Mouse (Mus musculus): Measurements from ENCODE around the gene Orc3. TPM values are rescaled to one million over a fixed set of nuclear protein-coding genes. Genes with fewer than 3 reads are reported as not detected.

Gene Orc3
- polyA plus RNA-seq (2014; fragmentation: Illumina TruSeq; extraction: RNeasy Lipid Tissue Mini Kit (QIAGEN cat#74804); ENCODE audit: low read depth, low replicate concordance) = 101 TPM

DNA sequence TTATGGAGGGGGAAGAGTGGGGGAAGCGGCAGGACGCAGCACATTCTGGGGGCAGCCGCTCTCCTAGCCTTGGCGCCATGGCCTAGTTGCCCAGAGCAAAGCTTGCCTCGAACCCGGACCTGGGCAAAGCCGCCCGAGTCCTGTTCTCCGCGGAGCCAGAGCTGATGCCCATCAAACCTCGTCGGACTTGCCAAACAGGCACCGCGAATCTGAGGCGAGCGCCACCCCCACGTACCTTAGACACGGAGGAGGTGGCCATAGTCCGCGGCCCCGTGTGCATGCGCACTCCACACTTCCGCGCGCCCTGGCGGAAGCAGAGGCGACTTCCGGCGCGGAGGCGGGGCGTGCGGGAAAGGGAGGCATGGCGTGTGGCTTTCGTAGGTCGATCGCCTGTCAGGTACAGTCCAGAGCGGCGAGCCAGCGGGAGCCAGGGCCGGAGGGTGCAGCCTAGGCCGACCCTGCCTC is at the start of gene Orc3, which contains the start of gene Rars2:
Gene Orc3, minus strand, starts transcription at position 315 of the 465 bp plus-strand sequence.
Gene Rars2, plus strand, starts transcription at position 328 of the 465 bp plus-strand sequence.

GRCm38 (mm10) chr4:34550748-34551097 is 64.0 kb downstream of the Orc3 start, which contains the start of gene Akirin2:
TSS of gene Akirin2 (plus strand) at chr4:34550937.

Other genes starting within 250 kb of the Orc3 start
- gene Akirin2, start 64.0 kb downstream of the Orc3 start, polyA plus RNA-seq (2014; fragmentation: Illumina TruSeq; extraction: RNeasy Lipid Tissue Mini Kit (QIAGEN cat#74804); ENCODE audit: low read depth, low replicate concordance) = 162 TPM
- gene Rars2, start within 50 bp of the Orc3 start, polyA plus RNA-seq (2014; fragmentation: Illumina TruSeq; extraction: RNeasy Lipid Tissue Mini Kit (QIAGEN cat#74804); ENCODE audit: low read depth, low replicate concordance) = 87.6 TPM
- gene Slc35a1, start 72.5 kb upstream of the Orc3 start, polyA plus RNA-seq (2014; fragmentation: Illumina TruSeq; extraction: RNeasy Lipid Tissue Mini Kit (QIAGEN cat#74804); ENCODE audit: low read depth, low replicate concordance) = 109 TPM
- gene Cfap206, start 115.3 kb upstream of the Orc3 start, polyA plus RNA-seq (2014; fragmentation: Illumina TruSeq; extraction: RNeasy Lipid Tissue Mini Kit (QIAGEN cat#74804); ENCODE audit: low read depth, low replicate concordance) = not detected
- not detected for gene Gm136, start 141.3 kb upstream of the Orc3 start, polyA plus RNA-seq (2014; fragmentation: Illumina TruSeq; extraction: RNeasy Lipid Tissue Mini Kit (QIAGEN cat#74804); ENCODE audit: low read depth, low replicate concordance)
- 164 TPM for gene Smim8, start 163.5 kb upstream of the Orc3 start, polyA plus RNA-seq (2014; fragmentation: Illumina TruSeq; extraction: RNeasy Lipid Tissue Mini Kit (QIAGEN cat#74804); ENCODE audit: low read depth, low replicate concordance)